Mouse (Mus musculus): ENCODE data around the gene Rnft1. TPM values are rescaled to one million over a fixed set of nuclear protein-coding genes. Genes with fewer than 3 reads are reported as not detected.
"Not testable (repeated sequence)": the region's sequence is repeated elsewhere in the genome, so short reads cannot be mapped to it uniquely, and the experiment has no call there.

The Rnft1 gene
- total RNA-seq, 2 experiments from 2014 or later: 37.1 to 39.0 TPM

DNA sequence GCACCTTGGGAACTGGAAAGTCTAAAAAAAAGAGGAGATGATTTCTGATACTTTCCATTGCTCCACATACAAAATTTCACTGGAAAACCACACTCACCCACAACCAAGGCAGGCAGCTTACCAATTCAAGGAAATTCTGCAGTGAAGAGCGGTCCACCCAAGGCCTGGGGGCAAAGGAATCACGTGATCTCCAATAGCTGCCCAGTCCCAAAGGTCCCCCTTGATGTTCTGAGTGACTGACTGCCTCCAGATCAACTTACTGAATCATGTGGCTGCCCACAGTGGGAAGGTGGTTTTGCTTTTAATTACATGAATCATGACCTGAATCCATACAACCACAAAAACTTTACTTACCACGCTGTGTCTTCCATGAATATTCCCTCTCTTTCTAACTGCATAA is 32.8 kb downstream of the Rnft1 start:
- DNase-seq (ENCODE audit: low spot score in 2 of 2): no peak

GRCm38 (mm10) chr11:86519751-86520150 is 35.3 kb downstream of the Rnft1 start:
- no peak for DNase-seq (ENCODE audit: low spot score in 2 of 2)

- DNase-seq (ENCODE audit: low spot score in 2 of 2): no peak
Measured at GRCm38 (mm10) chr11:86527528-86527927, 43.1 kb downstream of the Rnft1 start.

GRCm38 (mm10) chr11:86532834-86533233 is 48.4 kb downstream of the Rnft1 start:
- no peak for DNase-seq (ENCODE audit: low spot score in 2 of 2)

- not testable (repeated sequence) for DNase-seq (ENCODE audit: low spot score in 2 of 2)
Measured at GRCm38 (mm10) chr11:86533302-86533701, 48.8 kb downstream of the Rnft1 start.

GRCm38 (mm10) chr11:86534201-86534910 is 49.9 kb downstream of the Rnft1 start:
- no peak for DNase-seq (ENCODE audit: low spot score in 2 of 2)

- DNase-seq (ENCODE audit: low spot score in 2 of 2): no peak
Measured at GRCm38 (mm10) chr11:86538786-86539185, 54.3 kb downstream of the Rnft1 start.

DNA sequence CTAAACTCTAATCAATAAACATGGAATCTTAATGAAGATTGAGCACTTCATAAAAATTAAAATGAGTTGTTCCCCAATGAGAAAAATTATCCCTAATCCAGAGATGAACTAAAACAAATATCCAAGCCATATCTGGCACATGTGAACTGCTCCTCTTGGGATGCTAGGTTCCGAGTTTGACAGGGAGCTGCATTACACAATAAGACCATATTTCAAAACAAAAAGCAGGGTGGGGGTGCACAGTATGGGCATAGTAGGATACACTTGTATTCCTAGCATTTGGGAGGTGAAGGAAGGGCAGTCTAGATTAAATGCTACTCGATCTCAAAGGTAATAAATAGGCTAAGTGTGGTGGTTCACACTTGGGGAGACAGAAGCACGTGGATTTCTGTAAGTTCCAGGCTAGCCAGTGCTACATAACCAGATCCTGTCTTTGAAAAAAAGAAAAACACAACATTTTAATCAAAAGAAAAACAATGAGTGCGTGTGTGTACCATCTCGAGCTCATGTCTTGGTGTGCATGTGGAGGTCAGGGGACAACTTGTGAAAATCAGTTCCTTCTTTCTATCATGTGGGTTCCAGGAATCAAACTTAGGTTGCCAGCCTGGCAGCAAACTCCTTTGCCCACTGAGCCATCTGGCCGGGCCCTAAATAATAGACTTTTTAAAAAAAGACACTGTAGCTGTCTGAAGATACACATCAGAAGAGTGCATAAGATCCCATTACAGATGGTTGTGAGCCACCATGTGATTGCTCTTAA is 55.4 kb downstream of the Rnft1 start:
- DNase-seq (ENCODE audit: low spot score in 2 of 2): no peak

- no peak for DNase-seq (ENCODE audit: low spot score in 2 of 2)
Measured at GRCm38 (mm10) chr11:86540476-86540845, 56.0 kb downstream of the Rnft1 start.

DNA sequence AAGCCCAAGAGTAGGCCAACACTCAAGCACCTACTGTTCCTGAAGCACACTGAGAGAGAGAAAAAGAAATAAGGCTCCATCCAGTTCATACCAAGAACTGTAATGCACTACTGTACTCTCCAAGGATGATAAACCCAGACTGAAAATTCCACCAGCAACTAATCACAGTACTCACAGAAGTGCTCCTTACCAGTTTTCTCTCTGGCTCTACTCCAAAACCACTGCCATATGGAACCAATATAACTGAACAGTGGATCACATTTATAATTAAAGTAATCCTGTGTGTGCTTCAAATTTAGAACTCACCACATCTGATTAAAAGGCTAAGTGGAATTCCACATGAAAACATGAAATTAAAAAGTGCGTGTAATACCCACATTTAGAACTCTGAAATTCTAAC is 58.4 kb downstream of the Rnft1 start:
- DNase-seq (ENCODE audit: low spot score in 2 of 2): no peak

- DNase-seq (ENCODE audit: low spot score in 2 of 2): no peak
Measured at GRCm38 (mm10) chr11:86543960-86544638, 59.6 kb downstream of the Rnft1 start.

DNA sequence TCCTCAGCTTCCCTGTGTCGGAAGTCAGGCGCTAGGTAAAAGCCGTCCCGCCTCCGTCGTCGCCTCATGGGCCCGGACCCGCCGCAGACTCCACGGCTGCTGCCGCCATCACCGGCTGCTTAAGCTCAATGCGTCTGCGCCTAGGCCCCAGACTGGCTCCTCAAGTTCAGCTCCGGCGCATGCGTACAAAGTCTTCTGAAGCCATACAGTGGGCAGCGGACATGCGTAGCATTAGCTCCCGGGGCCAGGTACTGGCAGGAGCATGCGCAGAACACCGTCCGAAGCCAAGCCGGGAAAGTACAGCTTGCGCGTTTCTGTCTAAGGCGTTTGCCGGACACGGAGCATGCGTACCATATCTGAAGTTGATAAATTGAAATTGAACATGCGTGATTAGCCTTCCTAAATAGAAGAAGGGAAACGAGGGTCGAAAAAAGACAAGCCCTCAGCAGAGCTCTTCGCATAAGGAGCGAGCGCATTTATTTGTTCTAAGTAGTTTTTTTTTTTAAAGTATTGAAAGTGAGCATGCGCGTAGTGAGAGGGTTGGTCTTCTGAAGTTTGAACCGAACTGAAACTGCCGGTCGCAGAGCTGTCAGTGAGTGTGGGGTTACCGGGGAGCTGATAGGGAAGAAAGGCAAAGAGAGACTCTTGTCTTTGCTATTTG is 60.3 kb downstream of the Rnft1 start, which contains the start of the genes Rps6kb1 and Tubd1:
Rps6kb1 (minus strand) TSS at position 167 of the 661 bp plus-strand sequence.
Tubd1 (plus strand) TSS at position 353 of the 661 bp plus-strand sequence.
- peak; percentile 95 to 98 for DNase-seq (ENCODE audit: low spot score in 2 of 2)

GRCm38 (mm10) chr11:86545556-86545955 is 61.1 kb downstream of the Rnft1 start:
- DNase-seq (ENCODE audit: low spot score in 2 of 2): no peak

GRCm38 (mm10) chr11:86547412-86547811 is 63.0 kb downstream of the Rnft1 start:
- DNase-seq (ENCODE audit: low spot score in 2 of 2): no peak

Other genes with a start within 250 kb of the Rnft1 start
- 10 to 100 TPM; 24.8 to 26.4 TPM for gene Ints2, start 227.1 kb upstream of the Rnft1 start, total RNA-seq (2021)
- 10 to 100 TPM; 56.2 to 56.5 TPM for gene Med13, start 127.1 kb upstream of the Rnft1 start, total RNA-seq (2021)
- gene Rps6kb1, start 60.1 kb downstream of the Rnft1 start, total RNA-seq (2021): 10 to 100 TPM; 50.5 to 53.2 TPM
- 1 to 10 TPM; 6.3 to 7.5 TPM for gene Tubd1, start 60.3 kb downstream of the Rnft1 start, total RNA-seq (2021)
- gene Vmp1, start 199.2 kb downstream of the Rnft1 start, total RNA-seq (2021): 100 to 1,000 TPM; 109 to 120 TPM
- 10 to 100 TPM; 21.6 to 22.0 TPM for gene Ptrh2, start 199.3 kb downstream of the Rnft1 start, total RNA-seq (2021)